Mouse (Mus musculus): ENCODE measurements at regions not wholly inside any gene's neighbourhood (a gene's known extent, or its start where the extent isn't known, plus 50 kb on each side); places are given as distances from the start of the nearest gene placed in this dataset.

GRCm38 (mm10) chr1:81661245-81661644 lies 571.7 kb upstream of the Gm9747 start:
- ATAC-seq (ENCODE audit: low FRiP score), result no peak

GRCm38 (mm10) chr1:81671142-81671541 lies 561.8 kb upstream of the Gm9747 start:
- Histone ChIP-seq H3K9ac (no peak overlapping the region), H3K9me3 (replicated peaks) (no peaks in the 10 kb centered on the region), H3K4me3 (no peak overlapping the region), H3K36me3 (no peaks in the 10 kb centered on the region), H3K27ac (no peak overlapping the region), H3K4me2 (replicated peaks) (no peak overlapping the region), H3K27me3 (no peaks in the 10 kb centered on the region), H3K4me1 (no peaks in the 10 kb centered on the region)
- 88% methylated on average over 2 of the region's 2 CpGs for WGBS
- ATAC-seq (ENCODE audit: low FRiP score), result no peak

More at GRCm38 (mm10) chr1:81661245-81661644, 571.7 kb upstream of the Gm9747 start:
- Histone ChIP-seq H3K27me3 (no peaks in the 10 kb centered on the region), H3K27ac (no peak overlapping the region), H3K9me3 (replicated peaks) (no peaks in the 10 kb centered on the region), H3K36me3 (no peaks in the 10 kb centered on the region), H3K4me1 (no peaks in the 10 kb centered on the region), H3K9ac (no peak overlapping the region), H3K4me3 (no peak overlapping the region), H3K4me2 (replicated peaks) (no peak overlapping the region)
- 76% methylated on average over 4 of the region's 4 CpGs for WGBS

GRCm38 (mm10) chr1:81671725-81672124 lies 561.2 kb upstream of the Gm9747 start:
- no peaks in the 10 kb centered on the region for H3K36me3 ChIP-seq
- no peak overlapping the region for H3K9ac ChIP-seq
- H3K9me3 ChIP-seq (replicated peaks), result no peaks in the 10 kb centered on the region
- 88% methylated on average over 3 of the region's 3 CpGs for WGBS
- ATAC-seq (ENCODE audit: low FRiP score), result no peak
- H3K4me2 ChIP-seq (replicated peaks), result no peak overlapping the region
- no peaks in the 10 kb centered on the region for H3K4me1 ChIP-seq
- no peak overlapping the region for H3K4me3 ChIP-seq
- H3K27ac ChIP-seq, result no peak overlapping the region
- no peaks in the 10 kb centered on the region for H3K27me3 ChIP-seq

- Histone ChIP-seq H3K27ac (no peak overlapping the region), H3K4me1 (no peaks in the 10 kb centered on the region), H3K9ac (no peak overlapping the region), H3K4me3 (no peak overlapping the region), H3K27me3 (no peaks in the 10 kb centered on the region), H3K36me3 (no peaks in the 10 kb centered on the region), H3K9me3 (replicated peaks) (no peaks in the 10 kb centered on the region), H3K4me2 (replicated peaks) (no peak overlapping the region)
- 79% methylated on average over 5 of the region's 5 CpGs for WGBS
- ATAC-seq (ENCODE audit: low FRiP score), result no peak
Measured at GRCm38 (mm10) chr1:81675576-81676342, 557.2 kb upstream of the Gm9747 start.

GRCm38 (mm10) chr1:81677768-81678400 lies 555.0 kb upstream of the Gm9747 start:
- H3K9ac ChIP-seq, result no peak overlapping the region
- H3K27ac ChIP-seq, result no peak overlapping the region
- 77% methylated on average over 1 of the region's 1 CpGs for WGBS
- no peaks in the 10 kb centered on the region for H3K4me1 ChIP-seq
- H3K27me3 ChIP-seq, result no peaks in the 10 kb centered on the region
- H3K36me3 ChIP-seq, result no peaks in the 10 kb centered on the region
- no peaks in the 10 kb centered on the region for H3K9me3 ChIP-seq (replicated peaks)
- no peak for ATAC-seq (ENCODE audit: low FRiP score)
- no peak overlapping the region for H3K4me3 ChIP-seq
- no peak overlapping the region for H3K4me2 ChIP-seq (replicated peaks)

GRCm38 (mm10) chr1:81696129-81696528 lies 536.8 kb upstream of the Gm9747 start:
- no peaks in the 10 kb centered on the region for H3K9me3 ChIP-seq (replicated peaks)
- H3K27me3 ChIP-seq, result no peaks in the 10 kb centered on the region
- no peak overlapping the region for H3K4me2 ChIP-seq (replicated peaks)
- ATAC-seq (ENCODE audit: low FRiP score), result no peak
- H3K9ac ChIP-seq, result no peak overlapping the region
- H3K27ac ChIP-seq, result no peak overlapping the region
- no peaks in the 10 kb centered on the region for H3K36me3 ChIP-seq
- no peaks in the 10 kb centered on the region for H3K4me1 ChIP-seq
- H3K4me3 ChIP-seq, result no peak overlapping the region

GRCm38 (mm10) chr1:81709169-81709568 lies 523.7 kb upstream of the Gm9747 start:
- Histone ChIP-seq H3K9me3 (replicated peaks) (no peaks in the 10 kb centered on the region), H3K27ac (no peak overlapping the region), H3K4me2 (replicated peaks) (no peak overlapping the region), H3K36me3 (no peaks in the 10 kb centered on the region), H3K4me1 (no peaks in the 10 kb centered on the region), H3K4me3 (no peak overlapping the region), H3K9ac (no peak overlapping the region), H3K27me3 (no peaks in the 10 kb centered on the region)
- no peak for ATAC-seq (ENCODE audit: low FRiP score)
- WGBS, result 92% methylated on average over 4 of the region's 4 CpGs

- Histone ChIP-seq H3K36me3 (no peaks in the 10 kb centered on the region), H3K9me3 (replicated peaks) (no peaks in the 10 kb centered on the region), H3K4me3 (no peak overlapping the region), H3K27ac (no peak overlapping the region), H3K4me2 (replicated peaks) (no peak overlapping the region), H3K9ac (no peak overlapping the region), H3K27me3 (no peaks in the 10 kb centered on the region), H3K4me1 (no peaks in the 10 kb centered on the region; the same call in 1 of the 2 replicates)
- WGBS, result 84% methylated on average over 6 of the region's 6 CpGs
- ATAC-seq (ENCODE audit: low FRiP score), result no peak
Measured at GRCm38 (mm10) chr1:81717091-81717490, 515.8 kb upstream of the Gm9747 start.

GRCm38 (mm10) chr1:81718233-81718632 lies 514.7 kb upstream of the Gm9747 start:
- H3K27ac ChIP-seq, result no peak overlapping the region
- H3K36me3 ChIP-seq, result no peaks in the 10 kb centered on the region
- H3K27me3 ChIP-seq, result no peaks in the 10 kb centered on the region
- H3K4me3 ChIP-seq, result no peak overlapping the region
- no peak for ATAC-seq (ENCODE audit: low FRiP score)
- H3K4me1 ChIP-seq, result no peaks in the 10 kb centered on the region; the same call in 1 of the 2 replicates
- H3K9me3 ChIP-seq (replicated peaks), result no peaks in the 10 kb centered on the region
- no peak overlapping the region for H3K9ac ChIP-seq
- no peak overlapping the region for H3K4me2 ChIP-seq (replicated peaks)

GRCm38 (mm10) chr1:81724859-81725258 lies 508.1 kb upstream of the Gm9747 start:
- WGBS, result 83% methylated on average over 2 of the region's 2 CpGs
- H3K9ac ChIP-seq, result no peak overlapping the region
- H3K4me3 ChIP-seq, result no peak overlapping the region
- no peaks in the 10 kb centered on the region for H3K27me3 ChIP-seq
- H3K36me3 ChIP-seq, result no peaks in the 10 kb centered on the region
- H3K4me1 ChIP-seq, result no peaks in the 10 kb centered on the region
- no peak overlapping the region for H3K27ac ChIP-seq
- no peaks in the 10 kb centered on the region for H3K9me3 ChIP-seq (replicated peaks)
- ATAC-seq (ENCODE audit: low FRiP score), result no peak
- no peak overlapping the region for H3K4me2 ChIP-seq (replicated peaks)

- Histone ChIP-seq H3K4me2 (replicated peaks) (no peak overlapping the region), H3K4me3 (no peak overlapping the region), H3K36me3 (no peaks in the 10 kb centered on the region), H3K27me3 (no peaks in the 10 kb centered on the region), H3K9me3 (replicated peaks) (no peaks in the 10 kb centered on the region), H3K9ac (no peak overlapping the region), H3K27ac (no peak overlapping the region), H3K4me1 (no peaks in the 10 kb centered on the region)
- ATAC-seq (ENCODE audit: low FRiP score), result no peak
- WGBS, result 84% methylated on average over 2 of the region's 2 CpGs
Measured at GRCm38 (mm10) chr1:81726268-81727132, 506.4 kb upstream of the Gm9747 start.

- no peaks in the 10 kb centered on the region for H3K36me3 ChIP-seq
- H3K9me3 ChIP-seq (replicated peaks), result no peaks in the 10 kb centered on the region
- H3K4me3 ChIP-seq, result no peak overlapping the region
- H3K9ac ChIP-seq, result no peak overlapping the region
- H3K27me3 ChIP-seq, result no peaks in the 10 kb centered on the region
- WGBS, result 50% methylated on average over 6 of the region's 6 CpGs
- H3K27ac ChIP-seq, result no peak overlapping the region
- H3K4me2 ChIP-seq (replicated peaks), result no peak overlapping the region
- ATAC-seq (ENCODE audit: low FRiP score), result no peak
- peaks cover 4% of the 10 kb centered on the region; the same call in 1 of the 2 replicates for H3K4me1 ChIP-seq
Measured at GRCm38 (mm10) chr1:81737111-81737833, 495.6 kb upstream of the Gm9747 start.

Measured in hindbrain, embryonic 12.5 days (tissue).